Mouse (Mus musculus) embryonic fibroblast, embryonic 13.5 days (primary cell): ENCODE results near the gene Cep290. TPM values are rescaled to one million over a fixed set of nuclear protein-coding genes. Genes with fewer than 3 reads are reported as not detected.

Experiments
- H3K27ac ChIP-seq: 2 replicates; pipeline ENCODE4 v1.5.1; 2012; ENCODE audit warnings: low read length, control low read depth, inconsistent platforms; ENCODE audit not compliant: insufficient read depth
- H3K4me1 ChIP-seq: 2 replicates; pipeline ENCODE4 v1.6.1; 2011; ENCODE audit warnings: low read length; ENCODE audit not compliant: control insufficient read depth, insufficient read depth
- H3K4me3 ChIP-seq: 2 replicates; pipeline ENCODE4 v1.5.1; 2011; ENCODE audit warnings: mild to moderate bottlenecking, control low read depth, low read length; ENCODE audit not compliant: insufficient read depth
- CTCF ChIP-seq: IDR thresholded peaks from 2 replicates; pipeline ENCODE4 v1.5.1; 2011; ENCODE audit warnings: mild to moderate bottlenecking, control low read depth, low read length, moderate library complexity, borderline replicate concordance; ENCODE audit not compliant: insufficient read depth
- POLR2A ChIP-seq: IDR thresholded peaks from 2 replicates; pipeline ENCODE4 v1.6.1; 2011; ENCODE audit warnings: low read depth, mild to moderate bottlenecking, control low read depth, low read length, moderate library complexity
- polyA plus RNA-seq: library from polyadenylated mRNA; stranded (reverse); fragments of >200 nt; gene quantifications from 2 replicates; pipeline ENCODE4 v1.2.4, GENCODE M21; 2011; ENCODE audit warnings: low read depth; ENCODE audit not compliant: missing spikeins, insufficient read length

Cep290 gene
- polyA plus RNA-seq, 1 experiment, result 12.2 TPM

DNA sequence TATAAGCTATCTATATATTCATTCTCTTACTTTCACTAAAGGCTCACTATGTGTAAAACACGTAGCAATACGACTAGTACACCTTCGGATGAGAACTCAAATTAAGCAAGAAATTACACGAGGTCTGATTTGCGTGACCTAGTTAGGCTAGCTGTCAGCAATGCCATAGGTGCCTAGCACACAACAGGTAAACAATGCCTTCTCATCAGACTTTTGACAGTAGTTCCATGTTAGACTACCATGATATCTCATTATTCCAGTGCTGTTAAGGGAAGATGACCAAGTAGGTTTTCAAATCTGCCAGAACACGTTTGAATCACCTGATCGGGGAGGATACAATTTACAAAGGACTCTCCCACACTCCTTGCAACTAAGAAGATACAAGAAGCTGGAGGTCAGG lies 101.2 kb downstream of the Cep290 start:
- no peaks in the 10 kb centered on the region; the same call in 1 of the 2 replicates for H3K4me1 ChIP-seq
- TF ChIP-seq CTCF (no peak), POLR2A (no peak)
- H3K4me3 ChIP-seq, result peak overlapping the region; percentile 85
- no peak overlapping the region for H3K27ac ChIP-seq

DNA sequence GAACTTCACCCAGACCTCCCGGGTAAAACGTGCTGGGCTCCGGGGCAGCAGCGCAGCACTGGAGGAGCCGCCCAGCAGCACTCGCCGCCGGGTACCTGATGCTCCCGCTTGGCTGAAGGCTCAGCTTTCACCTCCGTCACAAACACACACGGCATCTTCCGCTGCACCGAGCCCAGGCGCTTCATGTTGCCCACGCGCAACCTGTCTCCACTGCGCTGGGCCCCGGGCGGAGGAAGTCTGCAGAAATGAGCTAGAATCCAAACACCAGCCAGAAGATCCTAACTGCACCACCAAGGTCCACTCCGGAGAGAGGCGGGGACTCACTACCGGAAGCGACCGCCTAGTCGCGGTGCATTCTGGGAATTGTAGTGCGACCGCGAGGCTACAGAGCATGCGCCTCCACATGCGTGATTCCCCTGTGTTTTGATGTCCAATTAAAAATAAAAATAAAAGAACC lies 101.6 kb downstream of the Cep290 start:
- TF ChIP-seq CTCF (no peak), POLR2A (peak; percentile 86)
- H3K4me3 ChIP-seq, result peak overlapping the region; percentile 85
- H3K27ac ChIP-seq, result no peak overlapping the region
- no peaks in the 10 kb centered on the region; the same call in 1 of the 2 replicates for H3K4me1 ChIP-seq

DNA sequence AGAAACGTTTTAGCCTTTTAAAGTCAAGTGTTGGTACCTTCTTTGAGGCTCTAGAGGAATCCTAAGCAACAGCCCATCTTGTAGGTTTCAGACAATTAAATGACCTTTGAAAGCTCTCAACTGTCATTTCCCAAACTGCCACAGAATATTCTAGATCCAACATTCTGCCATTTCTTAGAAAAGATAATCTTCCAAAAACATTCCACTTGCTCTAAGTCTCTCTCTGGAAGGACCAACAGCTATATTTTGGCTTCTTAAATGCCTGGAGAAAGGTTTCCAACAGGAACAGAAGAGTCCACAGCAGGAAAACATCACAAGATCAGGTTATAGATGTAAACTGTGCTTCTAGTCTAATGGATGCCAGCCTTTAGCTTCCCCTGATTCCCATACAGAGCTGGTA lies 103.0 kb downstream of the Cep290 start, which contains the start of the genes 4930430F08Rik and 1700017N19Rik:
TSS of gene 4930430F08Rik (minus strand) at position 101 of the 400 bp plus-strand sequence.
TSS of gene 1700017N19Rik (plus strand) at position 162 of the 400 bp plus-strand sequence.
- no peaks in the 10 kb centered on the region; the same call in 1 of the 2 replicates for H3K4me1 ChIP-seq
- H3K4me3 ChIP-seq, result no peak within 1 kb of the TSS
- no peak within 1 kb of the TSS for H3K27ac ChIP-seq
- no peak for TF ChIP-seq POLR2A
- TF ChIP-seq CTCF, result no peak

DNA sequence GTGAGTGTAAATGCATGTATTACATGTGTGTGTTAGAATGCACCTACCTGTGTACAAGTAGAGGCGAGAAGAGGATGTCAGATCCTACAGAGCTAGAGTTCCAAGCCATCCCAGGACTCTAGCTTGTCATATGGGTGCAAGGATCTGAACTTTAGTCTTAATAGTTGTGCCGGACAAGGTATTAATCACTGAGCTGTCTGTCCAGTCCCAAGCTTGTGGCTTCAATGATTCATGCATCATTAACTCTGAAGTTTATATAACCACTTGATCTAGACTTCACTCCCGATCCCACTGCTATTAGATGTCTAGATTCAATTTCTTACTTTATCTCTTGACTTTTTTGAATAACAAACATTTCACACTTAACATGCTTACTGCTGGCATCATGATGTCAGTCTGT lies 111.0 kb downstream of the Cep290 start:
- Histone ChIP-seq H3K27ac (no peak overlapping the region), H3K4me1 (no peaks in the 10 kb centered on the region; the same call in 1 of the 2 replicates), H3K4me3 (no peak overlapping the region)
- no peak for TF ChIP-seq POLR2A
- TF ChIP-seq CTCF, result no peak

DNA sequence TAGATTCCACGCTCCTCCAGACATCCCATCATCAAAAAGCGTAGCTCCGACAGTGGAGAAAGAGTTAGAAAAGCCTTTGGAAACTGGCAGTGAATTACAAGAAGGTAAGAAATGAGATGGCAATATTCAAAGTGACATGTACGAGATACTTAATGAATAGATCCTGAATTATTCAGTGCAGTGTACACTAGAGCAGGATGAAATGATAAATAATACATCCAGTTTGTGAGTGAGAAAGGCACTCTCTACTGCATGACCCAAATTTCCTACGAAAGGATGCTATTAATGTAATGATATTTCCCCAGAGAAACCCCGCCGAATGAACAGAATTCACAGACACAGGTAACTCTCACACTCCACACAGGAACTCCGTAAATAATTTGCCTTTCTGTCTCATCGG lies 116.2 kb downstream of the Cep290 start:
- TF ChIP-seq CTCF (no peak), POLR2A (no peak)
- H3K4me3 ChIP-seq, result no peak overlapping the region
- no peak overlapping the region for H3K27ac ChIP-seq
- no peaks in the 10 kb centered on the region for H3K4me1 ChIP-seq

DNA sequence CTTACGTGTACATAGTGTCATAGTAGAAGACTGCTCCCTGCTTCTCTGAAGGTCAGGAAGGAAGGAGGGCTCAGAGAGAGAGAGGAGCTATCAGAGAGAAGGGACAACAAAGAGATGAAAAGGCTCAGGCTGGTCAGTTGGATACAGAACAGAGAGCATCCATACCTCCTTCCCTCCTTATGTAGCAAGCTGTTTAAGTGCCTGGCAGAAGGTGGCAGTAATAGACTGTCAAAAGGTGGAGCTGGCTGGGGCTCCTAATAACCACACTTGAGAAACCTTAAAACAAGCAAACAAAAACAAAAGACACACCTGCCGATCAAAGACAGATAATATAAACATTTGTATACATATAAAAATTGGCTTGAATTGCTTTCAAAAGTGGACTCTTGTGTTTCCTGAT lies 116.9 kb downstream of the Cep290 start:
- Histone ChIP-seq H3K4me3 (no peak overlapping the region), H3K4me1 (no peaks in the 10 kb centered on the region), H3K27ac (no peak overlapping the region)
- no peak for TF ChIP-seq CTCF
- no peak for TF ChIP-seq POLR2A

DNA sequence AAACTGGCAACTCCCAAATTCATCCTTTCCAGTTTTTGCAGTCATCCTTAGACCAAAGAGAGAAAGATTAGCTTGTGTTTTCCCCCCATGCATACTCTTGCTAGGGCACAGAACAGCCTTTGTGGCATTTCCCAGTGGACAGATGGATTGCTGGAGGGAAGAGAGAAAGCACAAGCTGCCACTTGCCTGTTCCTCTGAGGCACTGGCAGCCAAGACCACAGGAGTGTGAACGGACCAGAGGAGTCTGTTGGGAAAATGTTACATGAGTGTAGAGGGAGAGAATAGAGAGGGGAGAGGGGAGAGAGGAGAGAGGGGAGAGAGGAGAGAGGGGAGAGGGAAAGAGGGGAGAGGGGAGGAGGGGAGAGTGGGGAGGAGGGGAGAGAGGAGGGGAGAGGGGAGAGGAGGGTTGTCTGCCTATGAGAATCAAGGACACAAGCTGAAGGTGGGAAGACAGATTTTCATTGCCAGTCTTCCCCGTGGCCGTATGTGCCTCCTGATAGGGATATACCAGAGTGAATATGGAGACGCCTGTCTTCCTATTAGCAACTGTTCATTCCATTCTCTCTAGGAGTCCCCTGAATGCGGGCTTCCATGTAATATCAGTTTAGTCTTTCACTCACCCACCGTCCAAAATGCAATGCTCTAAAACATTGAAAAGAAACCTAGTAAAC lies 130.0 kb downstream of the Cep290 start:
- no peak for TF ChIP-seq CTCF
- TF ChIP-seq POLR2A, result no peak
- Histone ChIP-seq H3K4me1 (no peaks in the 10 kb centered on the region), H3K4me3 (no peak overlapping the region), H3K27ac (no peak overlapping the region)

DNA sequence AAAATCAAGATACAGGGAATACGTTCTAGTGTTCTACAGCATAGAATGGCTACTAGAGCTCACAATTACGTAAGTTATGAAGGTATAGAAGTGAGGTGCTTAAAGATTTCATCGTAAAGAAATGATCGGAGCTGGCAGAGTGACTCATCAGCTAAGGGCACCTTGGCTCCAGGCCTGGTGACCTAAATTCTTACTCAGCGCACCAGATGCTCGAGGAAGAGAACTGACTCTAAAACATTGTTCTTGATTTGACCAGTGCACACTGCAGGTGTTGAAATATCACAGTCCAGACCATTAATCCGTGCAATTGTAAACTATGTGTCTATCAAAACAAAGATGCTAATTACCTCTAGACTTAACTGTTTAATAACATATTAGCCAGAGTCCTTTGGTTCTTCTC lies 132.1 kb downstream of the Cep290 start:
- H3K4me1 ChIP-seq, result no peaks in the 10 kb centered on the region
- no peak overlapping the region for H3K4me3 ChIP-seq
- H3K27ac ChIP-seq, result no peak overlapping the region
- TF ChIP-seq CTCF, result no peak
- TF ChIP-seq POLR2A, result no peak

DNA sequence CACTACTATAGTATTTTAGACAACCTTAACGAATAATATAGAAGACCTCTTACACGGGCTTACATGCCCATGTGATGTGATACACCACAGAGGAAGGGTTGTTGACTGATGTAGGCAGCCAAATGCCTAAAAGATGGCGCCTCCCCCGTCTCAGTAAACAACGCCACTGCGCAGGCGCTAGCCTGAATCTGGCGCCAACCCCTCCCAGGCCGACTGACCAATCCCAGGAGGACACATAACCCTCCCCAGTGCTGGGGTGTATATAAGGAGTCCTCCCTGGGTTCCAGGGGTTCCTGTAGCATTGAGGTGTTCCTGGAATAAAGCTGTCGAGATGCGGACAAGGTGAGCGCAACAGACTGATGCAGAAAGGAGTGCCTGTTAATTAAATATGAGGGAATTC lies 132.7 kb downstream of the Cep290 start:
- Histone ChIP-seq H3K4me3 (no peak overlapping the region), H3K4me1 (no peaks in the 10 kb centered on the region), H3K27ac (no peak overlapping the region)
- TF ChIP-seq CTCF, result no peak
- TF ChIP-seq POLR2A, result no peak

DNA sequence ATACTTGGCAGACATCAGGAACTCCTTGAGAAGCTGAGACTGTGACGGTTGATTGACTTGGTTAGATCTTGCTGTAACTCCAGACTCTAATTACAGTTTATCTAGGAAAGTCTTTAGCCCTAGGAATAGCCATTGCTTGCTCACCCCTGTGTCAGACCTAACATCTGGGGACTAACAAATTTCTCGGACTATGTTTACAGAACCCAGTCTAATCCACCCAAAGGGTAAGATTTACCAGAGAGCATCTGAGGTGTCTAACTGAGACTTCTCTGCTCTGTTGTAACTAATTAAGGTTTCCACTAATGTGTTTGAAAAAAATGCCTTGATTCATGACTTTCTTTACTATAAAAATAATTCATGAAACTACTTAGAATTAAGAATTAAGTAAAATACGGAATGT lies 135.1 kb downstream of the Cep290 start:
- H3K4me1 ChIP-seq, result no peaks in the 10 kb centered on the region
- TF ChIP-seq POLR2A (no peak), CTCF (no peak)
- H3K27ac ChIP-seq, result no peak overlapping the region
- no peak overlapping the region for H3K4me3 ChIP-seq

Other genes with a start within 250 kb of the Cep290 start
- gene Gm4301, start 151.9 kb upstream of the Cep290 start, polyA plus RNA-seq, result not detected in 2 replicates
- not detected in 2 replicates for gene Gm4302, start 146.7 kb upstream of the Cep290 start, polyA plus RNA-seq
- gene Gm4303, start 141.6 kb upstream of the Cep290 start, polyA plus RNA-seq, result not detected in 2 replicates
- gene Gm4305, start 136.5 kb upstream of the Cep290 start, polyA plus RNA-seq, result not detected in 2 replicates
- gene Gm4307, start 126.2 kb upstream of the Cep290 start, polyA plus RNA-seq, result not detected in 2 replicates
- not detected in 2 replicates for gene Gm4312, start 105.0 kb upstream of the Cep290 start, polyA plus RNA-seq
- gene Tmtc3, start 208 bp upstream of the Cep290 start, polyA plus RNA-seq, result 73.4 and 80.6 TPM in 2 replicates
- gene 4930430F08Rik, start 102.9 kb downstream of the Cep290 start, polyA plus RNA-seq, result 14.4 and 15.5 TPM in 2 replicates
- gene 1700017N19Rik, start 102.9 kb downstream of the Cep290 start, polyA plus RNA-seq, result not detected in 2 replicates